Comparison of ENCODE assay signal across 8 mouse cellular contexts in genomic region chr11:120349371-120349985, GRCm38 (mm10). TPM values are rescaled to one million over a fixed set of nuclear protein-coding genes. Genes with fewer than 3 reads are reported as not detected.
DNase-seq lines count a peak whose midpoint lies in the region; ATAC-seq and TF ChIP-seq lines count a peak whose summit lies in the region.

No protein-coding gene starts in this region.

- peaks cover 36% of the 10 kb centered on the region for H3K27me3 ChIP-seq in erythroblast, embryonic 14.5 days (ENCODE audit: control insufficient read depth)
- H3K27me3 ChIP-seq in ES-Bruce4 (ENCODE audit: control insufficient read depth, insufficient read depth, low read length, poor library complexity, severe bottlenecking) = no peaks in the 10 kb centered on the region
- H3K27me3 ChIP-seq in heart, embryonic 12.5 days (replicated peaks) = no peaks in the 10 kb centered on the region
- no peaks in the 10 kb centered on the region for H3K27me3 ChIP-seq in kidney, embryonic 16.5 days (ENCODE audit: insufficient read depth, low read length)
- peaks cover 11% of the 10 kb centered on the region; the same call in 1 of the 2 replicates for H3K27me3 ChIP-seq in midbrain, embryonic 12.5 days

- DNase-seq in cerebellum, postnatal 25 days = peak; percentile 50 to 59
- peak; percentile 66 for DNase-seq in urinary bladder, adult 2 months (ENCODE audit: low spot score)

- no peak for TF ChIP-seq POLR2A in ES-Bruce4 (IDR thresholded peaks at IDR 0.05; ENCODE audit: insufficient read depth, low read length)

- peaks cover 79% of the 10 kb centered on the region for H3K4me1 ChIP-seq in erythroblast, embryonic 14.5 days (ENCODE audit: control insufficient read depth)
- peaks cover 2% of the 10 kb centered on the region for H3K4me1 ChIP-seq in ES-Bruce4 (ENCODE audit: control insufficient read depth, insufficient read depth, low read length)
- peaks cover 42% of the 10 kb centered on the region for H3K4me1 ChIP-seq in heart, embryonic 12.5 days (replicated peaks)
- peaks cover 34% of the 10 kb centered on the region for H3K4me1 ChIP-seq in kidney, embryonic 16.5 days (ENCODE audit: insufficient read depth, low read length)
- peaks cover 46% of the 10 kb centered on the region for H3K4me1 ChIP-seq in midbrain, embryonic 12.5 days

- peak overlapping the region; percentile 99 for H3K9ac ChIP-seq in ES-Bruce4 (ENCODE audit: low read depth, poor library complexity, severe bottlenecking)
- peak overlapping the region; percentile 98 for H3K9ac ChIP-seq in heart, embryonic 12.5 days
- H3K9ac ChIP-seq in kidney, embryonic 16.5 days (replicated peaks; ENCODE audit: low read length) = peak overlapping the region; percentile 100
- peak overlapping the region; percentile 100 for H3K9ac ChIP-seq in midbrain, embryonic 12.5 days (replicated peaks)

- peaks cover 17% of the 10 kb centered on the region for H3K36me3 ChIP-seq in erythroblast, embryonic 14.5 days (ENCODE audit: control insufficient read depth)
- H3K36me3 ChIP-seq in ES-Bruce4 (ENCODE audit: control insufficient read depth, insufficient read depth, low read length, poor library complexity, severe bottlenecking) = peaks cover 19% of the 10 kb centered on the region
- peaks cover 16% of the 10 kb centered on the region for H3K36me3 ChIP-seq in heart, embryonic 12.5 days
- H3K36me3 ChIP-seq in kidney, embryonic 16.5 days (ENCODE audit: insufficient read depth, low read length) = peaks cover 15% of the 10 kb centered on the region
- peaks cover 16% of the 10 kb centered on the region for H3K36me3 ChIP-seq in midbrain, embryonic 12.5 days

- peak overlapping the region; percentile 76 for H3K4me2 ChIP-seq in heart, embryonic 12.5 days
- peak overlapping the region; percentile 57 for H3K4me2 ChIP-seq in kidney, embryonic 16.5 days (replicated peaks; ENCODE audit: low read depth, low read length)
- H3K4me2 ChIP-seq in midbrain, embryonic 12.5 days (replicated peaks) = peak overlapping the region; percentile 64

- ATAC-seq in erythroblast, adult 5-6 weeks (replicated peaks; ENCODE audit: low FRiP score, poor library complexity, severe bottlenecking) = no peak
- no peak for ATAC-seq in heart, embryonic 12.5 days (ENCODE audit: insufficient number of reproducible peaks, low FRiP score)
- peak; percentile 1 for ATAC-seq in kidney, embryonic 16.5 days (ENCODE audit: low FRiP score, low TSS enrichment)
- ATAC-seq in midbrain, embryonic 12.5 days (ENCODE audit: low FRiP score, low read depth) = peak; percentile 9

- 4% methylated on average over 16 of the region's 16 CpGs for WGBS in heart, embryonic 12.5 days
- WGBS in kidney, embryonic 16.5 days = under 1% methylated on average over 16 of the region's 16 CpGs
- WGBS in midbrain, embryonic 12.5 days = 3% methylated on average over 16 of the region's 16 CpGs

- H3K4me3 ChIP-seq in erythroblast, embryonic 14.5 days (replicated peaks) = peak overlapping the region; percentile 97
- H3K4me3 ChIP-seq in ES-Bruce4 (ENCODE audit: low read depth, low read length) = peak overlapping the region; percentile 74
- peak overlapping the region; percentile 95 for H3K4me3 ChIP-seq in heart, embryonic 12.5 days
- peak overlapping the region; percentile 99 for H3K4me3 ChIP-seq in kidney, embryonic 16.5 days (ENCODE audit: low read length)
- H3K4me3 ChIP-seq in midbrain, embryonic 12.5 days = peak overlapping the region; percentile 100

- H3K27ac ChIP-seq in ES-Bruce4 (ENCODE audit: insufficient read depth, low read length) = peak overlapping the region; percentile 85
- H3K27ac ChIP-seq in heart, embryonic 12.5 days (ENCODE audit: poor library complexity, severe bottlenecking) = peak overlapping the region; percentile 99
- H3K27ac ChIP-seq in kidney, embryonic 16.5 days (ENCODE audit: low read length) = peak overlapping the region; percentile 100
- peak overlapping the region; percentile 100 for H3K27ac ChIP-seq in midbrain, embryonic 12.5 days (replicated peaks)

- H3K9me3 ChIP-seq in erythroblast, embryonic 14.5 days (ENCODE audit: control insufficient read depth, low read length) = no peaks in the 10 kb centered on the region
- no peaks in the 10 kb centered on the region for H3K9me3 ChIP-seq in ES-Bruce4 (replicated peaks; ENCODE audit: control insufficient read depth, insufficient read depth, low read length, poor library complexity, severe bottlenecking)
- H3K9me3 ChIP-seq in heart, embryonic 12.5 days (replicated peaks) = no peaks in the 10 kb centered on the region
- no peaks in the 10 kb centered on the region for H3K9me3 ChIP-seq in kidney, embryonic 16.5 days (ENCODE audit: low read length)
- H3K9me3 ChIP-seq in midbrain, embryonic 12.5 days = no peaks in the 10 kb centered on the region

- no peak for TF ChIP-seq CTCF in ES-Bruce4 (IDR thresholded peaks at IDR 0.05; ENCODE audit: low read depth, low read length)

- no peak for TF ChIP-seq EP300 in ES-Bruce4 (IDR thresholded peaks at IDR 0.05; ENCODE audit: insufficient read depth, low read depth, low read length)

RNA-seq across cellular contexts. Expression of gene Actg1, which starts 1.1 kb away (rescaled TPM):
- 9.0 TPM in 2 replicates for polyA plus RNA-seq in erythroblast, embryonic 14.5 days (2012)
- total RNA-seq in erythroblast, adult 5-6 weeks (2015; ENCODE audit: low replicate concordance) = 637 and 655 TPM in 2 replicates
- 301 and 341 TPM in 2 replicates for total RNA-seq in erythroblast, adult 5-6 weeks (2017; ENCODE audit: low replicate concordance)
- polyA plus RNA-seq in ES-Bruce4 (2011; ENCODE audit: insufficient read depth, insufficient read length, low read depth, missing spikeins) = 2,484 and 2,505 TPM in 2 replicates
- 1,404 and 1,426 TPM in 2 replicates for polyA plus RNA-seq in heart, embryonic 12.5 days (2016; fragmentation: Nextera tagmentation; extraction: Ambion mirVana)
- polyA plus RNA-seq in kidney, embryonic 16.5 days (2015; fragmentation: Nextera tagmentation; extraction: Ambion mirVana) = 2,803 and 2,860 TPM in 2 replicates
- polyA plus RNA-seq in midbrain, embryonic 12.5 days (2016; fragmentation: Nextera tagmentation; extraction: Ambion mirVana) = 3,175 and 3,231 TPM in 2 replicates
- 1,024 and 1,454 TPM in 2 replicates for polyA plus RNA-seq in urinary bladder, adult 2 months (2012; rRNA removed)

RNA-seq across cellular contexts. Expression of gene Fscn2, which starts 11.9 kb away (rescaled TPM):
- not detected in 2 replicates for polyA plus RNA-seq in erythroblast, embryonic 14.5 days (2012)
- total RNA-seq in erythroblast, adult 5-6 weeks (2015; ENCODE audit: low replicate concordance) = not detected in 2 replicates
- total RNA-seq in erythroblast, adult 5-6 weeks (2017; ENCODE audit: low replicate concordance) = not detected in 2 replicates
- not detected in 2 replicates for polyA plus RNA-seq in ES-Bruce4 (2011; ENCODE audit: insufficient read depth, insufficient read length, low read depth, missing spikeins)
- polyA plus RNA-seq in heart, embryonic 12.5 days (2016; fragmentation: Nextera tagmentation; extraction: Ambion mirVana) = 0.17 and 0.63 TPM in 2 replicates
- 0.72 and 0.82 TPM in 2 replicates for polyA plus RNA-seq in kidney, embryonic 16.5 days (2015; fragmentation: Nextera tagmentation; extraction: Ambion mirVana)
- polyA plus RNA-seq in midbrain, embryonic 12.5 days (2016; fragmentation: Nextera tagmentation; extraction: Ambion mirVana) = 1.4 and 1.5 TPM in 2 replicates
- 0.25 TPM in 1 of 2 replicates, not detected in the other for polyA plus RNA-seq in urinary bladder, adult 2 months (2012; rRNA removed)

RNA-seq across cellular contexts. Expression of gene Faap100, which starts 29.1 kb away (rescaled TPM):
- 1.2 and 2.2 TPM in 2 replicates for polyA plus RNA-seq in erythroblast, embryonic 14.5 days (2012)
- 0.96 and 3.6 TPM in 2 replicates for total RNA-seq in erythroblast, adult 5-6 weeks (2015; ENCODE audit: low replicate concordance)
- total RNA-seq in erythroblast, adult 5-6 weeks (2017; ENCODE audit: low replicate concordance) = 1.4 and 2.9 TPM in 2 replicates
- 13.2 and 15.2 TPM in 2 replicates for polyA plus RNA-seq in ES-Bruce4 (2011; ENCODE audit: insufficient read depth, insufficient read length, low read depth, missing spikeins)
- polyA plus RNA-seq in heart, embryonic 12.5 days (2016; fragmentation: Nextera tagmentation; extraction: Ambion mirVana) = 32.0 and 32.3 TPM in 2 replicates
- 42.3 and 44.8 TPM in 2 replicates for polyA plus RNA-seq in kidney, embryonic 16.5 days (2015; fragmentation: Nextera tagmentation; extraction: Ambion mirVana)
- polyA plus RNA-seq in midbrain, embryonic 12.5 days (2016; fragmentation: Nextera tagmentation; extraction: Ambion mirVana) = 51.3 and 55.4 TPM in 2 replicates
- 21.8 and 22.2 TPM in 2 replicates for polyA plus RNA-seq in urinary bladder, adult 2 months (2012; rRNA removed)

Comparison
In these comparisons a context has a peak if more than half of its experiments do, and no peak if none do; other contexts are left out.
1. ATAC-seq: peak in kidney, embryonic 16.5 days (single experiment) and midbrain, embryonic 12.5 days (single experiment); none in erythroblast, adult 5-6 weeks (single experiment) and heart, embryonic 12.5 days (single experiment).
2. RNA of gene Actg1, which starts 1.1 kb away (polyA plus RNA-seq): 3,175 to 3,231 TPM in midbrain, embryonic 12.5 days, 2,803 to 2,860 TPM in kidney, embryonic 16.5 days, 2,484 to 2,505 TPM in ES-Bruce4, 1,404 to 1,426 TPM in heart, embryonic 12.5 days and 1,024 to 1,454 TPM in urinary bladder, adult 2 months; 9.0 TPM in erythroblast, embryonic 14.5 days; every median in the first group is over 100 times any median in the second.
3. Peak in every context shown above with its lines, with median percentiles within 50 percentile points of each other: H3K4me3 ChIP-seq, H3K27ac ChIP-seq, H3K9ac ChIP-seq and H3K4me2 ChIP-seq.